Mouse (Mus musculus) limb, embryonic 12.5 days (tissue): Measurements from ENCODE around the gene Gm5269. TPM values are rescaled to one million over a fixed set of nuclear protein-coding genes. Genes with fewer than 3 reads are reported as not detected.

Source experiments
- ATAC-seq: fragments of 200-750 bp; cut with Nextera tagmentation; 2 replicates; pipeline ENCODE4 v1.8.0; 2017; ENCODE audit warnings: low read depth, moderate TSS enrichment; ENCODE audit not compliant: insufficient number of reproducible peaks, insufficient read depth, low FRiP score, low TSS enrichment
- H3K27ac ChIP-seq: fragments of 300-500 bp; sonication (generic); 2 replicates; pipeline ENCODE4 v1.5.1; 2016; ENCODE audit warnings: mild to moderate bottlenecking, moderate library complexity
- H3K27me3 ChIP-seq: fragments of 300-500 bp; sonication (generic); 2 replicates; pipeline ENCODE4 v1.6.1; 2016; ENCODE audit warnings: mild to moderate bottlenecking, moderate library complexity
- H3K36me3 ChIP-seq: fragments of 300-500 bp; sonication (generic); 2 replicates; pipeline ENCODE4 v1.6.1; 2016; ENCODE audit warnings: mild to moderate bottlenecking, moderate library complexity
- H3K4me1 ChIP-seq: fragments of 300-500 bp; sonication (generic); replicated peaks from 2 replicates; pipeline ENCODE4 v1.6.1; 2016
- H3K4me2 ChIP-seq: fragments of 300-500 bp; sonication (generic); 2 replicates; pipeline ENCODE4 v1.6.1; 2016; ENCODE audit warnings: mild to moderate bottlenecking, moderate library complexity
- H3K4me3 ChIP-seq: fragments of 300-500 bp; sonication (generic); replicated peaks from 2 replicates; pipeline ENCODE4 v1.5.1; 2016; ENCODE audit warnings: mild to moderate bottlenecking
- H3K9ac ChIP-seq: fragments of 300-500 bp; sonication (generic); replicated peaks from 2 replicates; pipeline ENCODE4 v1.6.1; 2016; ENCODE audit warnings: mild to moderate bottlenecking, moderate library complexity
- H3K9me3 ChIP-seq: fragments of 300-500 bp; sonication (generic); 2 replicates; pipeline ENCODE4 v1.6.1; 2016; ENCODE audit warnings: mild to moderate bottlenecking, moderate library complexity
- WGBS: fragments of 180-500 bp; shearing (Covaris S2); methylation state at CpG from one replicate; pipeline ENCODE4 v1.1.7; 2016; 5-methylcytosine and 5-hydroxymethylcytosine counted together
- polyA plus RNA-seq: library from polyadenylated mRNA; unstranded; fragments of >200 nt; fragmentation: Nextera tagmentation; extraction: Ambion mirVana; gene quantifications from 2 replicates; pipeline ENCODE4 v1.2.1, GENCODE M21; 2016

Gene Gm5269
- polyA plus RNA-seq, 1 experiment from 2014 or later, result not detected

GRCm38 (mm10) chr1:45916174-45916573 is 26.1 kb upstream of the Gm5269 start:
- Histone ChIP-seq H3K9ac (no peak overlapping the region), H3K27ac (no peak overlapping the region), H3K4me3 (no peak overlapping the region), H3K27me3 (no peaks in the 10 kb centered on the region), H3K36me3 (no peaks in the 10 kb centered on the region), H3K4me2 (no peak overlapping the region), H3K4me1 (no peaks in the 10 kb centered on the region), H3K9me3 (no peaks in the 10 kb centered on the region)
- no peak for ATAC-seq
- 64% methylated on average over 3 of the region's 3 CpGs for WGBS

- WGBS, result 93% methylated on average over 4 of the region's 4 CpGs
Observed at GRCm38 (mm10) chr1:45914236-45914635, 24.2 kb upstream of the Gm5269 start.

GRCm38 (mm10) chr1:45905107-45905821 is 15.2 kb upstream of the Gm5269 start:
- no peak overlapping the region for H3K4me3 ChIP-seq
- H3K9ac ChIP-seq, result no peak overlapping the region
- WGBS, result 15% methylated on average over 5 of the region's 5 CpGs
- H3K36me3 ChIP-seq, result no peaks in the 10 kb centered on the region
- no peaks in the 10 kb centered on the region for H3K9me3 ChIP-seq
- H3K4me2 ChIP-seq, result no peak overlapping the region
- ATAC-seq, result peak; percentile 78
- H3K27me3 ChIP-seq, result no peaks in the 10 kb centered on the region
- peaks cover 10% of the 10 kb centered on the region for H3K4me1 ChIP-seq
- H3K27ac ChIP-seq, result peak overlapping the region; percentile 29; the same call in 1 of the 2 replicates

More at GRCm38 (mm10) chr1:45914236-45914635, 24.2 kb upstream of the Gm5269 start:
- Histone ChIP-seq H3K4me1 (no peaks in the 10 kb centered on the region), H3K4me3 (no peak overlapping the region), H3K27me3 (no peaks in the 10 kb centered on the region), H3K36me3 (no peaks in the 10 kb centered on the region), H3K9me3 (no peaks in the 10 kb centered on the region), H3K4me2 (no peak overlapping the region), H3K9ac (no peak overlapping the region), H3K27ac (no peak overlapping the region)
- ATAC-seq, result no peak

- no peak for ATAC-seq
- 81% methylated on average over 3 of the region's 3 CpGs for WGBS
Observed at GRCm38 (mm10) chr1:45904161-45904560, 14.1 kb upstream of the Gm5269 start.

GRCm38 (mm10) chr1:45898044-45898443 is 8.0 kb upstream of the Gm5269 start:
- H3K4me2 ChIP-seq, result no peak overlapping the region
- H3K27me3 ChIP-seq, result no peaks in the 10 kb centered on the region
- no peaks in the 10 kb centered on the region for H3K4me1 ChIP-seq
- no peaks in the 10 kb centered on the region for H3K9me3 ChIP-seq
- H3K36me3 ChIP-seq, result no peaks in the 10 kb centered on the region
- no peak overlapping the region for H3K27ac ChIP-seq
- WGBS, result 48% methylated on average over 1 of the region's 1 CpGs
- no peak for ATAC-seq
- no peak overlapping the region for H3K9ac ChIP-seq
- no peak overlapping the region for H3K4me3 ChIP-seq

More at GRCm38 (mm10) chr1:45904161-45904560, 14.1 kb upstream of the Gm5269 start:
- H3K27me3 ChIP-seq, result no peaks in the 10 kb centered on the region
- H3K9me3 ChIP-seq, result no peaks in the 10 kb centered on the region
- H3K36me3 ChIP-seq, result no peaks in the 10 kb centered on the region
- H3K9ac ChIP-seq, result no peak overlapping the region
- H3K4me2 ChIP-seq, result no peak overlapping the region
- H3K27ac ChIP-seq, result no peak overlapping the region
- H3K4me1 ChIP-seq, result peaks cover 10% of the 10 kb centered on the region
- no peak overlapping the region for H3K4me3 ChIP-seq

- Histone ChIP-seq H3K4me2 (no peak overlapping the region), H3K9ac (no peak overlapping the region), H3K36me3 (no peaks in the 10 kb centered on the region), H3K27me3 (no peaks in the 10 kb centered on the region), H3K4me3 (no peak overlapping the region), H3K27ac (peak overlapping the region; percentile 25; the same call in 1 of the 2 replicates), H3K4me1 (0 out of 2 replicates have a peak, but pooled peaks cover 5% of the 10 kb centered on the region), H3K9me3 (no peaks in the 10 kb centered on the region)
- no peak; the same call in 1 of the 2 replicates for ATAC-seq
- 47% methylated on average over 6 of the region's 6 CpGs for WGBS
Observed at GRCm38 (mm10) chr1:45894168-45894912, 4.3 kb upstream of the Gm5269 start.

GRCm38 (mm10) chr1:45891986-45892385 is 1.9 kb upstream of the Gm5269 start:
- Histone ChIP-seq H3K4me2 (no peak overlapping the region), H3K27ac (no peak overlapping the region), H3K4me3 (no peak overlapping the region), H3K9ac (no peak overlapping the region), H3K36me3 (no peaks in the 10 kb centered on the region), H3K27me3 (no peaks in the 10 kb centered on the region), H3K9me3 (no peaks in the 10 kb centered on the region), H3K4me1 (0 out of 2 replicates have a peak, but pooled peaks cover 5% of the 10 kb centered on the region)
- 52% methylated on average over 2 of the region's 2 CpGs for WGBS
- no peak for ATAC-seq

GRCm38 (mm10) chr1:45886800-45887199 is 3.3 kb downstream of the Gm5269 start:
- no peak overlapping the region for H3K9ac ChIP-seq
- no peaks in the 10 kb centered on the region for H3K27me3 ChIP-seq
- no peaks in the 10 kb centered on the region for H3K9me3 ChIP-seq
- no peak for ATAC-seq
- WGBS, result 85% methylated on average over 9 of the region's 9 CpGs
- H3K4me3 ChIP-seq, result no peak overlapping the region
- H3K4me1 ChIP-seq, result no peaks in the 10 kb centered on the region
- no peak overlapping the region for H3K27ac ChIP-seq
- no peak overlapping the region for H3K4me2 ChIP-seq
- H3K36me3 ChIP-seq, result no peaks in the 10 kb centered on the region

- Histone ChIP-seq H3K4me1 (no peaks in the 10 kb centered on the region), H3K36me3 (no peaks in the 10 kb centered on the region), H3K27me3 (no peaks in the 10 kb centered on the region), H3K9ac (no peak overlapping the region), H3K4me2 (no peak overlapping the region), H3K27ac (no peak overlapping the region), H3K9me3 (no peaks in the 10 kb centered on the region), H3K4me3 (no peak overlapping the region)
- no peak for ATAC-seq
Observed at GRCm38 (mm10) chr1:45883378-45883777, 6.7 kb downstream of the Gm5269 start.

- Histone ChIP-seq H3K36me3 (no peaks in the 10 kb centered on the region), H3K9ac (no peak overlapping the region), H3K27me3 (no peaks in the 10 kb centered on the region), H3K4me1 (no peaks in the 10 kb centered on the region), H3K4me3 (no peak overlapping the region), H3K4me2 (no peak overlapping the region), H3K9me3 (no peaks in the 10 kb centered on the region), H3K27ac (no peak overlapping the region)
- ATAC-seq, result no peak
- WGBS, result 25% methylated on average over 6 of the region's 6 CpGs
Observed at GRCm38 (mm10) chr1:45882076-45882475, 8.0 kb downstream of the Gm5269 start.

- Histone ChIP-seq H3K4me1 (no peaks in the 10 kb centered on the region), H3K9me3 (no peaks in the 10 kb centered on the region), H3K36me3 (no peaks in the 10 kb centered on the region), H3K9ac (no peak overlapping the region), H3K27ac (no peak overlapping the region), H3K4me2 (no peak overlapping the region), H3K4me3 (no peak overlapping the region), H3K27me3 (no peaks in the 10 kb centered on the region)
- ATAC-seq, result no peak
- WGBS, result 85% methylated on average over 3 of the region's 3 CpGs
Observed at GRCm38 (mm10) chr1:45881228-45881832, 8.7 kb downstream of the Gm5269 start.
